9 mouse cellular contexts compared by ENCODE assay signal in genomic region chr13:113224105-113224504, GRCm38 (mm10). TPM values are rescaled to one million over a fixed set of nuclear protein-coding genes. Genes with fewer than 3 reads are reported as not detected.
DNase-seq lines count a peak whose midpoint lies in the region; ATAC-seq and TF ChIP-seq lines count a peak whose summit lies in the region.
"Had no signal": no experiment of that assay in that cellular context is flagged by ENCODE, and none has a peak within 500 bp of the region (broad histone marks: within the 10 kb centered on the region; RNA-seq: fewer than 3 reads in every experiment).

No protein-coding gene starts in this region.

- whole genome bisulfite sequencing in hindbrain, embryonic 13.5 days: 7% methylated on average over 2 of the region's 2 CpGs
- WGBS in hindbrain, embryonic 10.5 days: 15% methylated on average over 2 of the region's 2 CpGs
- WGBS in forebrain, embryonic 11.5 days: 11% methylated on average over 2 of the region's 2 CpGs
- 15% methylated on average over 2 of the region's 2 CpGs for WGBS in midbrain, embryonic 14.5 days

- no peak overlapping the region for H3K9ac ChIP-seq in hindbrain, embryonic 13.5 days
- H3K9ac ChIP-seq in forebrain, embryonic 11.5 days (ENCODE audit: low read length): no peak overlapping the region
- H3K9ac ChIP-seq in midbrain, embryonic 14.5 days (replicated peaks; ENCODE audit: low read length): no peak overlapping the region

- intact Hi-C loops in heart, postnatal 10 days (cut with DNase I): no loop called here

- H3K4me3 ChIP-seq in hindbrain, embryonic 13.5 days: no peak overlapping the region
- no peak overlapping the region for H3K4me3 ChIP-seq in hindbrain, embryonic 10.5 days
- H3K4me3 ChIP-seq in forebrain, embryonic 11.5 days (ENCODE audit: low read depth, low read length): no peak overlapping the region
- H3K4me3 ChIP-seq in layer of hippocampus, adult 2 months: peak overlapping the region; percentile 18; the same call in 1 of the 2 replicates
- no peak overlapping the region for H3K4me3 ChIP-seq in midbrain, embryonic 14.5 days (replicated peaks; ENCODE audit: low read depth, low read length)
- H3K4me3 ChIP-seq: myocyte had no signal

- H3K4me2 ChIP-seq in hindbrain, embryonic 13.5 days: peak overlapping the region; percentile 34
- 0 out of 2 replicates have a peak overlapping the region, but pooled peaks have one; percentile 2 for H3K4me2 ChIP-seq in forebrain, embryonic 11.5 days (ENCODE audit: low read depth, low read length, severe bottlenecking)
- H3K4me2 ChIP-seq in midbrain, embryonic 14.5 days (ENCODE audit: low read length): peak overlapping the region; percentile 24

- no peaks in the 10 kb centered on the region for H3K27me3 ChIP-seq in hindbrain, embryonic 13.5 days
- 0 out of 2 replicates have a peak, but pooled peaks cover 4% of the 10 kb centered on the region for H3K27me3 ChIP-seq in hindbrain, embryonic 10.5 days (ENCODE audit: insufficient read depth, poor library complexity, severe bottlenecking)
- H3K27me3 ChIP-seq in forebrain, embryonic 11.5 days (ENCODE audit: control insufficient read depth, insufficient read depth, low read length): no peaks in the 10 kb centered on the region
- no peaks in the 10 kb centered on the region for H3K27me3 ChIP-seq in midbrain, embryonic 14.5 days (ENCODE audit: control insufficient read depth, insufficient read depth, low read length)

- H3K4me1 ChIP-seq in hindbrain, embryonic 13.5 days (replicated peaks): peaks cover 10% of the 10 kb centered on the region
- peaks cover 11% of the 10 kb centered on the region for H3K4me1 ChIP-seq in hindbrain, embryonic 10.5 days (replicated peaks)
- no peaks in the 10 kb centered on the region for H3K4me1 ChIP-seq in forebrain, embryonic 11.5 days (replicated peaks; ENCODE audit: control insufficient read depth, insufficient read depth, low read length)
- peaks cover 3% of the 10 kb centered on the region; the same call in 1 of the 2 replicates for H3K4me1 ChIP-seq in midbrain, embryonic 14.5 days (ENCODE audit: control insufficient read depth, insufficient read depth, low read length)

- DNase-seq in hindbrain, embryonic 10.5 days (ENCODE audit: low spot score): no peak
- DNase-seq in forebrain, embryonic 11.5 days (ENCODE audit: low spot score): no peak
- DNase-seq in heart, postnatal 10 days: peak; percentile 87 to 92
- peak; percentile 62 to 74 for DNase-seq in layer of hippocampus, adult 2 months (ENCODE audit: low spot score in 2 of 2)
- peak; percentile 80 for DNase-seq in midbrain, embryonic 14.5 days
- peak; percentile 54 for DNase-seq in telencephalon, adult 2 months (ENCODE audit: low read depth, low spot score)
- DNase-seq in thymus, postnatal 4 days: no peak

- peak; percentile 43; the same call in 1 of the 2 replicates for ATAC-seq in hindbrain, embryonic 13.5 days (ENCODE audit: low FRiP score)
- ATAC-seq in forebrain, embryonic 11.5 days (replicated peaks; ENCODE audit: low FRiP score): peak; percentile 43
- peak; percentile 56 for ATAC-seq in midbrain, embryonic 14.5 days (ENCODE audit: low FRiP score, low TSS enrichment)

- no peak for TF ChIP-seq CTCF in layer of hippocampus, adult 2 months (conservative IDR thresholded peaks at IDR 0.05)

- no peaks in the 10 kb centered on the region for H3K36me3 ChIP-seq in hindbrain, embryonic 13.5 days
- H3K36me3 ChIP-seq in hindbrain, embryonic 10.5 days: no peaks in the 10 kb centered on the region
- no peaks in the 10 kb centered on the region for H3K36me3 ChIP-seq in forebrain, embryonic 11.5 days (ENCODE audit: control insufficient read depth, insufficient read depth, low read length)
- no peaks in the 10 kb centered on the region for H3K36me3 ChIP-seq in midbrain, embryonic 14.5 days (ENCODE audit: control insufficient read depth, insufficient read depth, low read length)

- peak overlapping the region; percentile 61 for H3K27ac ChIP-seq in hindbrain, embryonic 13.5 days
- H3K27ac ChIP-seq in hindbrain, embryonic 10.5 days: no peak overlapping the region
- H3K27ac ChIP-seq in forebrain, embryonic 11.5 days (ENCODE audit: low read depth, low read length): no peak overlapping the region
- H3K27ac ChIP-seq in layer of hippocampus, adult 2 months: no peak overlapping the region
- H3K27ac ChIP-seq in midbrain, embryonic 14.5 days (replicated peaks; ENCODE audit: low read depth, low read length): no peak overlapping the region

- H3K9me3 ChIP-seq in hindbrain, embryonic 13.5 days: no peaks in the 10 kb centered on the region
- no peaks in the 10 kb centered on the region for H3K9me3 ChIP-seq in hindbrain, embryonic 10.5 days
- H3K9me3 ChIP-seq in forebrain, embryonic 11.5 days (ENCODE audit: control insufficient read depth, low read length): no peaks in the 10 kb centered on the region
- H3K9me3 ChIP-seq in midbrain, embryonic 14.5 days (ENCODE audit: control insufficient read depth, low read length): no peaks in the 10 kb centered on the region

RNA-seq across cellular contexts. Expression of gene Gzmk, which starts 1.6 kb away (rescaled TPM):
- not detected in 2 replicates for polyA plus RNA-seq in hindbrain, embryonic 13.5 days (2015; fragmentation: Nextera tagmentation; extraction: Ambion mirVana)
- not detected in 2 replicates for polyA plus RNA-seq in hindbrain, embryonic 10.5 days (2016; fragmentation: Nextera tagmentation; extraction: Ambion mirVana)
- not detected in 2 replicates for polyA plus RNA-seq in forebrain, embryonic 11.5 days (2014; fragmentation: Nextera tagmentation; extraction: Ambion mirVana)
- total RNA-seq in heart, postnatal 10 days (2021): not detected
- under 1 TPM in 1 of 2 experiments, not detected in 1; 0.28 TPM for total RNA-seq in layer of hippocampus, adult 2 months (2021)
- polyA plus RNA-seq in midbrain, embryonic 14.5 days (2014; fragmentation: Nextera tagmentation; extraction: Ambion mirVana): not detected in 2 replicates
- polyA plus RNA-seq: myocyte had no signal

RNA-seq across cellular contexts. Expression of gene Esm1, which starts 14.6 kb away (rescaled TPM):
- 1.5 and 1.8 TPM in 2 replicates for polyA plus RNA-seq in hindbrain, embryonic 13.5 days (2015; fragmentation: Nextera tagmentation; extraction: Ambion mirVana)
- 1.7 and 2.2 TPM in 2 replicates for polyA plus RNA-seq in hindbrain, embryonic 10.5 days (2016; fragmentation: Nextera tagmentation; extraction: Ambion mirVana)
- 1.8 and 2.1 TPM in 2 replicates for polyA plus RNA-seq in forebrain, embryonic 11.5 days (2014; fragmentation: Nextera tagmentation; extraction: Ambion mirVana)
- total RNA-seq in heart, postnatal 10 days (2021): 1 to 10 TPM; 1.5 TPM
- not detected for total RNA-seq in layer of hippocampus, adult 2 months (2021)
- polyA plus RNA-seq in midbrain, embryonic 14.5 days (2014; fragmentation: Nextera tagmentation; extraction: Ambion mirVana): 0.13 and 0.26 TPM in 2 replicates
- polyA plus RNA-seq: myocyte had no signal

Comparison
In these comparisons a context has a peak if more than half of its experiments do, and no peak if none do; other contexts are left out.
1. DNase-seq: peak in heart, postnatal 10 days (2 of 2), layer of hippocampus, adult 2 months (2 of 2), midbrain, embryonic 14.5 days (single experiment) and telencephalon, adult 2 months (single experiment); none in hindbrain, embryonic 10.5 days (single experiment), forebrain, embryonic 11.5 days (single experiment) and thymus, postnatal 4 days (single experiment).
2. Peak in every context shown above with its lines, with median percentiles within 50 percentile points of each other: ATAC-seq and H3K4me2 ChIP-seq.